Mouse (Mus musculus) hindbrain, embryonic 10.5 days (tissue): ENCODE results near the gene Gm21256. TPM values are rescaled to one million over a fixed set of nuclear protein-coding genes. Genes with fewer than 3 reads are reported as not detected.
"Not testable (repeated sequence)": the region's sequence is repeated elsewhere in the genome, so short reads cannot be mapped to it uniquely, and the experiment has no call there.

Experiments used
- DNase-seq: peaks from one replicate; pipeline ENCODE4 v3.0.0-alpha.2; 2017; ENCODE audit warnings: low spot score
- H3K27ac ChIP-seq: fragments of 300-500 bp; sonication (generic); 2 replicates; pipeline ENCODE4 v1.5.1; 2016; ENCODE audit warnings: mild to moderate bottlenecking, moderate library complexity
- H3K27me3 ChIP-seq: fragments of 300-500 bp; sonication (generic); 2 replicates; pipeline ENCODE4 v1.6.1; 2016; ENCODE audit warnings: mild to moderate bottlenecking; ENCODE audit not compliant: poor library complexity, insufficient read depth, severe bottlenecking
- H3K36me3 ChIP-seq: fragments of 300-500 bp; sonication (generic); 2 replicates; pipeline ENCODE4 v1.6.1; 2016; ENCODE audit warnings: mild to moderate bottlenecking, moderate library complexity
- H3K4me1 ChIP-seq: fragments of 300-500 bp; sonication (generic); replicated peaks from 2 replicates; pipeline ENCODE4 v1.6.1; 2016; ENCODE audit warnings: mild to moderate bottlenecking
- H3K4me3 ChIP-seq: fragments of 300-500 bp; sonication (generic); 2 replicates; pipeline ENCODE4 v1.5.1; 2016; ENCODE audit warnings: mild to moderate bottlenecking, moderate library complexity
- H3K9me3 ChIP-seq: fragments of 300-500 bp; sonication (generic); 2 replicates; pipeline ENCODE4 v1.6.1; 2016; ENCODE audit warnings: mild to moderate bottlenecking, moderate library complexity
- WGBS: fragments of 180-500 bp; shearing (Covaris S2); methylation state at CpG from one replicate; pipeline ENCODE4 v1.1.7; 2016; 5-methylcytosine and 5-hydroxymethylcytosine counted together
- polyA plus RNA-seq: library from polyadenylated mRNA; unstranded; fragments of >200 nt; fragmentation: Nextera tagmentation; extraction: Ambion mirVana; gene quantifications from 2 replicates; pipeline ENCODE4 v1.2.1, GENCODE M21; 2016

The Gm21256 gene
- not detected in 2 replicates for polyA plus RNA-seq

- not testable (repeated sequence) for H3K4me3 ChIP-seq, H3K27me3 ChIP-seq, H3K36me3 ChIP-seq, H3K9me3 ChIP-seq, H3K27ac ChIP-seq, H3K4me1 ChIP-seq, DNase-seq
- WGBS, result no CpG with 5 or more reads among the region's 7 CpGs
Observed at GRCm38 (mm10) chrY:47450660-47451059, at the start of gene Gm21256. Gene Gm21256, plus strand, starts transcription at chrY:47450960.

Other genes starting within 250 kb of the Gm21256 start
- not detected in 2 replicates for gene Gm21170, start 240.1 kb downstream of the Gm21256 start, polyA plus RNA-seq